Mouse (Mus musculus) left cerebral cortex, postnatal 14 days (tissue): ENCODE results near the gene Gm5798. TPM values are rescaled to one million over a fixed set of nuclear protein-coding genes. Genes with fewer than 3 reads are reported as not detected.
"Not testable (repeated sequence)": the region's sequence is repeated elsewhere in the genome, so short reads cannot be mapped to it uniquely, and the experiment has no call there.

Experiments
- DNase-seq, 2 experiments: peaks; one replicate each; pipeline ENCODE4 v3.0.0; 2021 to 2022; ENCODE audit warnings: low spot score in 2 of 2, mixed read lengths in 1 of 2
- intact Hi-C: fragments of 180-260 bp; cut with DNase I; formaldehyde crosslinking; loops from one replicate; pipeline ENCODE4 v1.15.1; 2025
- long read RNA-seq, 2 experiments: library from polyadenylated mRNA; stranded (forward); transcript quantifications; one replicate each; pipeline ENCODE4 v2.0.0; 2021
- total RNA-seq, 2 experiments: library from RNA; stranded (reverse); gene quantifications; 2 replicates each; pipeline ENCODE4 v1.2.3; 2021

Gm5798 gene
- not detected for total RNA-seq
- long read RNA-seq, experiment 1 = 0 reads
- long read RNA-seq, experiment 2 = 0 reads

DNA sequence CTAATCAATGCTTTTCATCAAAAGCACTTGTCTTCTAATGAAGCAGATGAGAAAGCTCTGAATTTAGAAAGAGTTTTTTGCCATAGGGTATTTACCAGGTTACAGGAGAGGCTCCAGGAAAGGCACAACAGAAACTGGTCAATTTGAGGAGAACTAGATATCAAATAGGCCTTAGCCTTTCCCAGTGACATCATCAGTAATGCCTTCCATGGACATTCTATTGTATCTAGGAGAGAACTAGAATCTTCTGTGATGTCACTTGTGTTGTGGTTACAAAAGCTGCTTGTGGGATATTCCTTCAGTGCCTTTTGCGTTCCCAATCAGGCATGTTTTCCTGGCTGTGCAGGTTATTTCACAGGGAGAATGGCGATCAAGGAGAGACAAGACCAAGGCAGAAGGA, at the start of gene Gm5798:
Gene Gm5798, plus strand, starts transcription at position 301 of the 400 bp plus-strand sequence.
- DNase-seq, intact Hi-C loops: not testable (repeated sequence)

DNA sequence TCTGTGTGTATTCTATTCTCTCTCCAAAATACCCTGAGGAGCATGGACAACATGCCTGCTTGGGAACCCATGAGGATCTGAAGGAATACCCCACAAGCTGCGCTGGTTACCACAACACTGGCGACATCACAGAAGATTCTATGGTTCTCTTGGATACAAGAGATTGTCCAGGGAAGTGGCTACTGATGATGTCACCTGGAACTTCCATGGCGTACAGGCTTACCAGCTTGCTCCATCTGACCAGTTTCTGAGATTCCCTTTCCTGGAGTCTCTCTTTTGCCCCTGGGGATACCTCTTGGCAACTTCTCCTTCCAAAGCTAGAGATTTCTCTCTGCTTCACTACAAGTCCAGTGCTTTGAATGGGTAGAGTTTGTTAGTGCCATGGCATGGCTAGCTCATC, 37.9 kb downstream of the Gm5798 start, which contains the start of gene Gm7945:
Gene Gm7945, minus strand, starts transcription at position 101 of the 400 bp plus-strand sequence.
- intact Hi-C loops, DNase-seq: not testable (repeated sequence)

Other genes with a start within 250 kb of the Gm5798 start
- gene Mat1a, start 243.6 kb upstream of the Gm5798 start, total RNA-seq = not detected
- gene Sftpa1, start 216.8 kb upstream of the Gm5798 start, total RNA-seq = not detected
- gene Mbl1, start 197.2 kb upstream of the Gm5798 start, total RNA-seq = not detected
- not detected for gene Sftpd, start 163.5 kb upstream of the Gm5798 start, total RNA-seq
- gene Gm2832, start 69.8 kb upstream of the Gm5798 start, total RNA-seq = under 1 TPM in 1 of 2 experiments, not detected in 1; 0.22 TPM
- not detected for gene Gm7945, start 37.8 kb downstream of the Gm5798 start, total RNA-seq
- not detected for gene Gm6482, start 59.7 kb downstream of the Gm5798 start, total RNA-seq
- not detected for gene Gm7954, start 104.9 kb downstream of the Gm5798 start, total RNA-seq
- gene Gm3486, start 140.9 kb downstream of the Gm5798 start, total RNA-seq = under 1 TPM in 1 of 2 experiments, not detected in 1; 0.70 TPM
- not detected for gene Gm7970, start 207.0 kb downstream of the Gm5798 start, total RNA-seq
- gene 1700049E17Rik2, start 224.6 kb downstream of the Gm5798 start, total RNA-seq = under 1 TPM; 0.19 to 0.44 TPM